Mouse (Mus musculus): ENCODE data around the gene Krt27.

- TF ChIP-seq EP300 (IDR thresholded peaks at IDR 0.05; ENCODE audit: low read depth in 1 of 2, low read length in 2 of 2), result no peak
- no peak for TF ChIP-seq POLR2A (IDR thresholded peaks at IDR 0.05; ENCODE audit: control insufficient read depth in 1 of 2, insufficient read depth in 1 of 2, low read depth in 1 of 2, low read length in 2 of 2, poor library complexity in 1 of 2)
- TF ChIP-seq CTCF (IDR thresholded peaks at IDR 0.05 in 2 of 3, conservative IDR thresholded peaks at IDR 0.05 in 1 of 3; ENCODE audit: control insufficient read depth in 1 of 3, insufficient read depth in 1 of 3, low read depth in 2 of 3, low read length in 3 of 3, poor library complexity in 1 of 3, severe bottlenecking in 1 of 3), result no peak
- no peak for TF ChIP-seq ETS1 (IDR thresholded peaks at IDR 0.05; ENCODE audit: low read depth, low read length)
- no peak for TF ChIP-seq MAX (IDR thresholded peaks at IDR 0.05; ENCODE audit: low read length)
- no peak for TF ChIP-seq HCFC1 (IDR thresholded peaks at IDR 0.05; ENCODE audit: low read depth, low read length)
- TF ChIP-seq ZC3H11A (IDR thresholded peaks at IDR 0.05; ENCODE audit: low read depth, low read length), result no peak
- no peak for TF ChIP-seq MXI1 (IDR thresholded peaks at IDR 0.05; ENCODE audit: low read depth, low read length)
Measured at GRCm38 (mm10) chr11:99389264-99389663, 38.4 kb upstream of the Krt27 start, which contains the start of gene Krt10.

Data from MEL (cell line).